Mouse (Mus musculus): ENCODE measurements around the gene Afap1.

Afap1 gene

DNA sequence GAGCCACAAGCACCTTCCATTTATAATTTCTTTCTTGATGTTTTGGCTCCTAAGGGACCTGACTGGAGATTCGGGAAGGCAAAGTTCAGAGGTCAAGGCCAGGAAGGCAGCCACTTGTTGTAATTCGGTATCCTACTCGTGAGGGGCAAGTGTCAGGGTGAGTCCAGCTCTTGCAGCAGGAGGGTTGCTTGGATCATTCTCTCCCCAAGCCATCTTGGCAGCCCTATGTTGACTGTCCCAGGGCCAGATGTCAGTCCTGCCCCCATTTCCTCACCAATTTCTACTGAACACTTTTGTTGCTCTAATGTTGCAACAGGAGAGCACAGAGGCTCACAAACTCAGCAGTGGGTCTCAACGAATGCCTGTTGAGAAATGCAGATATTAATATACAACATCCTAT, 5.0 kb downstream of the Afap1 start:
- DNase-seq: peak; percentile 32 to 48

- DNase-seq: no peak
Observed at GRCm38 (mm10) chr5:35898994-35899393, 5.9 kb downstream of the Afap1 start.

DNA sequence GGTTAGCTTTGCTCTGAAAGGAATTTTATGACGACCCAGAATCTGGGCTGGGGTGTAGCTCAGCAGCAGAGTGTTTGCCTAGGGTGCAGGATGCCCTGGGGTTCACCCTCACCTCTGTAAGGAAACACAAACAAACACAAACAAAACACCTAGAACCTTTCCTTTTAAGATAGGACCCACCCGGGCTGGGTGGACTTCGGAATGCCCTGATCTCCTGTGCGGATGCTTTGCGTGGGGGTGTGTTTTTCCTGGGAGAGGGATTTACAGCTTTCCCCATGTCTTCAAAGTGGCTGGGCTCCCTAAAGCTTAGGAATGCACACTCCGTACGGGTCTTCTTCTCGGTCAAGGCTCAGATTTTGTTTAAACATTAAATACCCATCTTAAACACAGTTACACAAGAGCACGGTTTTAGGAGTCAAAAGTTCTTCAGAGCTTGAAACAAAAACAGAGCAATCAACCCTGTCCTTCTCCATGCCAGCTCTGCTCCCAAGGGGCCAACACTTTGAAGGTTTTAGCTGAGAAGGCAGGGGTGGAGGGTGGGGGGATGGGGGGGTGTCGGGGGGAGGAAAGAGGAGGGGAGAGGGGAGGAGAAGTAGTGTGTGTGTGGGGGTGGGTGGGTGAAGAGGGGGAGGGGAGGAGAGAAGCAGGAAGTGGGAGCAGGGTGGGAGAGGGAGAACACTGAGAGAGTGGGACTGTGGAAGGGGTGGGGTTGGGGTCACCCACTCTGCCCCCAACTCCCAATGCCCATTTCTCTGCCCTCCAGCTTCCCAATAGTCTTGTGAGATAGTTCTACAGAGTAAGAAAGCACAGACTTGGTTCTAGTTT, 7.5 kb downstream of the Afap1 start:
- no peak for DNase-seq

GRCm38 (mm10) chr5:35901226-35901809, 8.2 kb downstream of the Afap1 start:
- DNase-seq: no peak

DNA sequence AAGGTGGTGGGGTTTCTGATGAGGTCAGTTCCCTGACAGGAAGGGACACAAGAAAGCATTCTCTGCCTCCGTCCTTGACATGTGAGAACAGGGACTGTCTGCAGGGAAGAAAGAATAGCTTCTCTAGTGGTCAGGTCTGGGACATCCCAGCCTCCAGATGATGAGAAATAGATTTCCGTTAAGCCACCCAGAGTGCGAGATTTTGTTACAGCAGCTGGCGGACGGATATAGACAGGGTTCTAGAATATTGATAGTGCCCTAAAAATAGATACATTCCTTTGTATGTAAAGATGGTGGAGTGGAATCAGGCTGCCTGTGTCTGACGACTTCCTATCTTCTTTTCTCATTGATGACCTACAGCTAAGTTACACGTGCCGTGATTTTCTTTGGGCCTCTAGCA, 10.3 kb downstream of the Afap1 start:
- no peak for DNase-seq

- no peak for DNase-seq
Observed at GRCm38 (mm10) chr5:35905283-35905682, 12.2 kb downstream of the Afap1 start.

- no peak for DNase-seq
Observed at GRCm38 (mm10) chr5:35907090-35907489, 14.0 kb downstream of the Afap1 start.

- DNase-seq: peak; percentile 76 to 82
Observed at GRCm38 (mm10) chr5:35907633-35908426, 14.7 kb downstream of the Afap1 start.

GRCm38 (mm10) chr5:35908626-35909443, 15.7 kb downstream of the Afap1 start:
- peak; percentile 48 to 59 for DNase-seq

- DNase-seq: no peak
Observed at GRCm38 (mm10) chr5:35915629-35916300, 22.6 kb downstream of the Afap1 start.

DNA sequence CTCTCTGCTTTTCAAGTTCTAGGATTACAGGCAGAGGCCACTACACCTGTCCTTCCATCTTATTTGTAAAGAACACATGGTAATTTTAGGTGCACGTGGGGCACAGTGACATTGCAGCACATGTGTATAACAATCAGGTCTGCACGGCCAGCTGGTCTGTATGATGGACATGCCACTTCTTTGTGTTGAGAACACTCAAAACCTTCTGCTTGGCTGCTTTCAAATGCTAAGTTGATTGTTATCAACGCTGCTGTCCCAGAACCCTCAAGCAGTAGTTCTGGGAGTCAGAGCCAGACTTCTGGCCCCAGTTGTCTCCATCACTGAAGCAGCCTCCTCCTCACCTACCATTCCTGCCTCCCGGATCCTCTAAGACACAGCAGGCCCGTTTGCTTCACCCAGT, 23.5 kb downstream of the Afap1 start:
- DNase-seq: no peak

- no peak for DNase-seq
Observed at GRCm38 (mm10) chr5:35918387-35918786, 25.3 kb downstream of the Afap1 start.

- DNase-seq: no peak
Observed at GRCm38 (mm10) chr5:35920076-35920475, 27.0 kb downstream of the Afap1 start.

- no peak for DNase-seq
Observed at GRCm38 (mm10) chr5:35920557-35920956, 27.4 kb downstream of the Afap1 start.

- no peak for DNase-seq
Observed at GRCm38 (mm10) chr5:35921141-35921540, 28.0 kb downstream of the Afap1 start.

DNA sequence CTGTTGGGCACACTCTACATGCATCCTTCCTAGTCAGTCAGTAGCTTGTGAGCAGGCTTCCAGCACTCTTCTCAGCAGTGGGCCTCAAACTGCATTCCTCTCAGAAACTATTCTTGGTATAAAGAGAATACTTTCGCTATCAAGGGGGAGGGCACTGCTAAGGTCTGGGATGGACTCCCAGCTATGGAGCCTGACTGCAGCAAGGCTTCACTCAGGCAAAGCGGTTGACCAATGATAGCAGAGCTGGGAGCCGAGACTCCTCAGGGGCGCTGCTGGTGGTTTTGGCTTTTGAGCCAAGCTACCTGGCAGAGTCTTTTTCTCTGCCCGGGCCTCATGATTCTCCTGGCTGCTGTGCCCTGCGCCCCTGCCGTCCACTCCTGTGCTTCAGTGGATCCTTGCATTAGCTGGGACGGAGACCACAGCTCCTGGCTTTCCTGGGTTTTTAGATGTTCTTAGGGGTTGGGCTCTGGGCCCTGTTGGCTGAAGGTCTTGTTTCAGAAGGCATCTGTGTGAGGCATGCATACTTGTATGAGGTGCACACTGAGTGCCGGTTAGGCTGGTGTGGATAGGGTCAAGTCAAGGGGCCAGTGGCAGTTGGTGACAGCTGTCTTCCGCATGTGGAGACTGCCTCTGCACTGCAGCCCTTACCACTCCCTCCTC, 28.6 kb downstream of the Afap1 start:
- DNase-seq: peak; percentile 52 to 55

DNA sequence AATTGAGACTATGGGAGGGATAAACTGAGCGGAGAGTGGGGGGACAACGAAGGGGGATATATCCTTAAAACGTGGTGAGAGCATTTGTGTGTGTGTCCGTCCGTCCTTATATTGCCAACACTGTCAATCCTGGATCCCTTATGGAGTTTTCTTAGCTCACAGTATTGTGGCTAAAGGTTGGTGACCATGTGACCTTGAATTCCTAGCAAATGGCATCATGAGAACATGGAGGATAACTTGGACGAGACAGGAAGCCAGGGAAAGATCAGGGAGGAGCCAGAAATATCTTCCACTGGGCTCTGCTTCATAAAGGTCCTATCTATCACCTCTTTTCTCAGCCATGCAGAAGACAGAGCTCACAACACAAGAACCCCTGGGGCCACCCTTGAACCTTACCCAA, 30.3 kb downstream of the Afap1 start:
- DNase-seq: no peak

GRCm38 (mm10) chr5:35925171-35925634, 32.1 kb downstream of the Afap1 start:
- DNase-seq: no peak

- DNase-seq: no peak
Observed at GRCm38 (mm10) chr5:35926511-35926910, 33.4 kb downstream of the Afap1 start.

- no peak for DNase-seq
Observed at GRCm38 (mm10) chr5:35931296-35931695, 38.2 kb downstream of the Afap1 start.

DNA sequence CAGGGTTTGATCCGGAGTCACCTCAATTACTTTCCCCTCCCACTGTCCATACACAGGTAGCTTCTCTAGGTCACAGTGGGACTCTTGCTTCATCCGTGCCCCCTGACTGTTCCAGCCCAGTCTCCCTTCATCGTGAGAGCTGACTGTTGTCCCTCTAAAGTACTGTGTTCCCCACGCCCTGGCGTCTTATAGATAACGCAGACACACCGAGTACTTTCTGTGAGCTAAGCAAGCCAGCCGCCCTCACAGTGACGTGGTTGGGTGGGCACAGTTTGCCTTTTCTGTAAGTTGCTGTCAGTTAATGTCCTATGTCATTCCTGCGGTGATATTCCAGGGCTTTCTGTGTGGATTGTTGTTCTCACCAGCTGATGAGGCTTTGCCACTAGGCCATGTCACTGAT, 39.9 kb downstream of the Afap1 start:
- DNase-seq: no peak

DNA sequence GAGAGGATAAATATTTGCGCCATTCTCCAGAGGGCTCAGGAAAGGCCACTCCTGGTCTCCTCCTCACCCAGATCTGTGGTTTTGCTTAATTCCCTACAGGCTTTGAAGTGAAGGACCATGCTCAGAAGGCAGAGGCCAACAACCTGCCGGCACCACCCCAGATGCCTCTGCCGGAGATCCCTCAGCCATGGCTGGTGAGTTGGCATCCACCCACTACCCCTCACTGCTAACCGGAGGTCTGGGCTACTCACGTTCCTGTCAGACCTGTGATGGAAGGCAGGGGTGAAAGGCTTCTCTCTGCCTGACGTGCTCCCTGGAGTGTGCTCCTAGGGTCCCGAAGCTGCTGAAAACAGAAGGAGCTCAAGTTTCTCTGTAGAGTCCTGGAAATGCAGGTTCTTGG, 42.8 kb downstream of the Afap1 start:
- no peak for DNase-seq

All from lung, adult 18-20 months (tissue).